Mouse (Mus musculus) megakaryocyte-erythroid progenitor cell, adult 5-6 weeks (primary cell): ENCODE results near the gene Elf5. TPM values are rescaled to one million over a fixed set of nuclear protein-coding genes. Genes with fewer than 3 reads are reported as not detected.

Experiments used
- ATAC-seq: replicated peaks from 2 replicates; pipeline ENCODE4 v1.8.0; 2016; ENCODE audit warnings: mild to moderate bottlenecking, inconsistent platforms; ENCODE audit not compliant: severe bottlenecking, poor library complexity, low FRiP score, low TSS enrichment
- total RNA-seq, 2 experiments: library from RNA; stranded (forward) in 1 of 2; stranded (reverse) in 1 of 2; fragments of 200-1000, 215-1000 nt in 1 of 2; fragments of >200 nt in 1 of 2; fragmentation: Nextera tagmentation in 1 of 2; gene quantifications; 2 replicates each; pipeline ENCODE4 v1.2.3; 2014 to 2017

Gene Elf5
- total RNA-seq, 2 experiments from 2014 or later, result not detected

DNA sequence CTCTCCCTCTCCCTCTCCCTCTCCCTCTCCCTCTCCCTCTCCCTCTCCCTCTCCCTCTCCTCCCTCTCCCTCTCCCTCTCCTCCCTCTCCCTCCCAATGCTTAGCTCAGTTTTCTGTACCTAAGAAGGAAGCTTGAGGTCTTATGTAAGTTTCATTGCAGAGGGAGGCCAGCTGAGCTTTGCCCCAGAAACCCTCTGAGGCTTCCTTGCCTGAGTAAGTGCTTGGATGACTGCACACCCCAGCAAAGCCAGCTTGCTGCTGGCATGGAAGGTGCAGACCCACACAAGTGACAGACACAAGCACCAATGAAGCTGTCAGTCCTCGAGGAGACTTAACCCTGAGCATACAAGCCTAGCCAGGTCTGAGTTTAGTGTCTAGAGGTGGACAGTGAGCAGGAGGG lies 19.2 kb downstream of the Elf5 start:
- no peak for ATAC-seq

DNA sequence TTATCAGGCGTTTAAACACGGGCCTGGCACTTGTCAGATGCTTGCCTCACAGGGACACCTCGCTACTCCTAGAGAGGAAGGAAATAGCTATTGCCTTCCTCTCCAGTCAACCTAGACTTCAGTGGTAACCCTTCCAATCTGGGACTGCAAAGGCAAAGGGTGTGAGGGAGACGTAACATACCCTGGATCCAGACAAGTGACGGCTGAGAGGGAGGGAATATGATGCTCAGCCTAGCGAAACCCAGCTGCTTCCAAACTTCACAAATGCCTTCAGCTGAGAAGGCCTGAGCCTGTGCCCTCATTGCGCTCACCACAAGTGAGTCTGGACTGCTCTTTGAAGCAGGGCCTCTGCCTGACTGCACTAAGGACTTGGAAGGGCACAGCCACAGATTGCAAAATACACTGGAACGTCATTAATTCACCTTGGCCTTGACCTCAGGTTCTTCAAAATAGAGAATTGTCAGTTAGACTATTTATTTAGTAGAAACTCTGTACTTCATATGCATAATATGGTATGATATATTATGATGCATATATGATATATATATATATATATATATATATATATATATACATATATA lies 21.3 kb downstream of the Elf5 start:
- no peak for ATAC-seq

DNA sequence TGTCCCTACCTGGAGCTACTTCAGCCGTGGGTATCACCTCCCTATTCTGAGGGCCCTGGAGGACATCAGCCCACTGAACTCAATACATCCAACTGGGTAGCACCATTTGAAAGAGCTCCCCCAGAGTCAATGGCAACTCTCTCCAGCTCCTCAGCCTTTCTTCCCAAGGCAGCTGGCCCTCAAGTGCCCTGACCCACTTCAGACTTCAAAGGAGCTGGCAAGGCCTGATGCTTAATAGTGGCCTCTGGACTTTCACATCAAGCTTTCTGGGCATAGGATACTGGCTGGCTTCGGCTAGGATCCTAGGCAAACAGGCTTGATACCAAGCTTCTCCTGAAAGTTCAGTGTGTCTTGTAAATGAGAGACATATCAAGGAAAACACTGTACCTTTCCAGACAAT lies 23.6 kb downstream of the Elf5 start:
- ATAC-seq, result no peak

DNA sequence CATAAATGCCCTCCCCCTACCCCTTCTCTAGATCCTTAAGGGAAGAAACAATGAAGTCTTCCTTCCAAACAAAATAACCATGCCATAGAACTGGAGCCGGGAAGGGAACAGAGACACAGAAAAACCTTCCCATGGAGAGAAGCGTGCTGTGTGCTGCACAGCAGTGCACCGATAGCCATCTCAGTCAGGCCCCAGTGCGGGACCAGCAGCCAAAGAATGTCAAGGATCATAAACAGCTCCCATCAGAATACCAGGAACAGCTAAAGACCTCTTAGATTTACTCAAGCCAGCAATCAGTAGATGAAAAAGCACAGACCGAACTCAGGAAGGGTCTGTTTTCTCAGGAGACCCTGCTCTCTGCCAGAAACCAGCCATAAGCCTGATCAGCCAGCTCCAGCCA lies 25.0 kb downstream of the Elf5 start:
- no peak for ATAC-seq

DNA sequence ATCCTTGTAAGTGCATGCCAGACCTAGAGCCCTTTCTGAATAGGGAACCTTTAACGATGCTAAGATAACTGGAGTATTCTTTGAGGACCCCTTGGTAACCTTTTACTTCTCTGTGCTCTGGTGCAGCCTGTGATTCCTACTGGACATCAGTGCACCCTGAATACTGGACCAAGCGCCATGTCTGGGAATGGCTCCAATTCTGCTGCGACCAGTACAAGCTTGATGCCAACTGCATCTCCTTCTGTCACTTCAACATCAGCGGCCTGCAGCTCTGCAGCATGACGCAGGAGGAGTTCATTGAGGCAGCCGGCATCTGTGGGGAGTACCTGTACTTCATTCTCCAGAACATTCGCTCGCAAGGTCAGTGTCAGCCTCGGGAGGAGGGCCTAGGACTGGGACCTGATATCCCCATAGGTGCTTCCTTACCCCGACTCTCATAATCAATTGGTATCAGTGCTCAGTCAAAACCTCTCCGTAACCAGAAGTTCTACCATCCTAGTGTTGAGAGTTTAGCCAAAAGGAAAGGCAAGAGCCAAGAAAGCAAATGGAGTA lies 27.7 kb downstream of the Elf5 start:
- ATAC-seq, result no peak

DNA sequence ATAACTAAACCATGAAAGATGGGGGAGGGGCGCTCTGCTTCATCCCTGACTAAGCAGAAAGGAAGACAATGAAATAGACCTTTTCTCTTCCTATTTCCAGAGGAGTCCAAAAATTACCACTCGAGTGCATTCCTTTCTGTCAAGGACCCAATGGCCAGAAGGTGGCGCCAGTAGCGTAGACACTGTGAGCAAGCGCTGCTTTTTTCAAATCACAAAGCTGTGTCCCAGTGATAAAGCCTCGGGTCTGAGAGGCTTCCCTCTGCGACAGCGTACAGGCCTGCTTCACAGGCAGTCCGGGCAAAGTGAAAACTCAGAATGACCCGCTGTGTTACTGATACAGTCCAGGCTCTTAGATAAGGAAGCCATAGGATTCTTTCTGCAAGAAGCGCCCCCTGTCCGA lies 28.2 kb downstream of the Elf5 start:
- ATAC-seq, result peak; percentile 88

DNA sequence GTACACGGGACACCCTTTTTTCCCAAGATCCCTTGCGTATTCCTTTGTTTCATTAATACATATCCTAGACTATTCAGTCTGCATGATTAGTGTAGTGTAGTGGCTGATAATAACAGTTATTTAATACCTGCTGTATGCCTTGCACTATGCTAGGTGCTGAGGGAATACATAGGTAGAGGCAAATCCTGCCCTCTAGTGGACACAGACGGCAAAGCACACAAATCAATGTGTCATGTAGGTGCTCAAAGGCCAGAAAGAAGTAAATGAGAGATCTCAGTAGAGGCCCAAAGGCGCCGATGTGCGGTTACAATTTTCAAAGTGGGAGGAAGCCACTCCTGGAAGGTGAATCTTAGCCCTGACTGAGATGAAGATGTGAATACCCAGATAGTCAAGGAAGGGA lies 34.3 kb downstream of the Elf5 start:
- ATAC-seq, result peak; percentile 82

DNA sequence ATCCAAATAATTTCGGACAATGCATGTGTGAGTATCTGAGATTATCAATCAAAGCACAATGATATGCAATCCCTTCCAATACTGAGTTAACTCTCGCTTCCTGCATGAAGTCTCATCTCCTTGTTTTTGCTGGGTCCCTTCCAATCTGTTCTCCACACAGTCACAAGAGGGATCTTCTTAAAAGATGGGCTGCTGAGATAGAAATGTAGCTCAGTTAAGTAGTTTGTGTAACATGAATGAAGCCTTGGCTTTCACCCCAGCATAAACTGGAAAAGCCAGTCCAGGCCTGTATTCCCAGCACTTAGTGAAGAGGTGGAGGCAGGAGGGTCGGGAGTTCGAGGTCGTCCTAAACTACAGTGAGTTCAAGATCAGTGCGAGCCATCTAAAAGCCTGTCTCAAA lies 34.8 kb downstream of the Elf5 start:
- ATAC-seq, result no peak

DNA sequence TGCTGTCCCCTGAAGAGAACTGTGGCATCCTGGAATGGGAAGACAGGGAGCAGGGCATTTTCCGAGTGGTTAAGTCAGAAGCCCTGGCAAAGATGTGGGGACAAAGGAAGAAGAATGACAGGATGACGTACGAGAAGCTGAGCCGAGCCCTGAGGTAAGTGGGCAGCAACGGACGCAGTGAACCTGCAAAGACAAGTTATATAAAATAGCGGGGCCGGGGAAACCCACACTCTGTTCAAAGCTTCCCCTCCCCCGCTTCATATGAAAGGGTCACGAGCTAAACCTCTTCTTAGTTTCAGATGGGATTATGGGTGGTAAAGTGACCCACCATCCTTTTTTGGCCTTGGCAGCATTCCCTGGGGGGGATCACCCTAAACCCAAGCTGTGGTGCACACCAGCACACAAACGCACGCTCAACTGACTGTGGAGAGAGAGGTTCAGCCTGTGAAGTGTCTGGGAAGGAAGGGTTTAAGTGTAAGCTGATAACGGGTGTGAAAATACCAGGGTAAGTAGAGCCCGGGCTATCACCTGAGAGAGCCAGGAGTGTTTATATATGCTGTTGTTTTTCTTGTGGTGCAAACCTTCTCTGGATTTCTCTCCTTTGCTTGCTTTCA lies 37.6 kb downstream of the Elf5 start:
- ATAC-seq, result no peak

DNA sequence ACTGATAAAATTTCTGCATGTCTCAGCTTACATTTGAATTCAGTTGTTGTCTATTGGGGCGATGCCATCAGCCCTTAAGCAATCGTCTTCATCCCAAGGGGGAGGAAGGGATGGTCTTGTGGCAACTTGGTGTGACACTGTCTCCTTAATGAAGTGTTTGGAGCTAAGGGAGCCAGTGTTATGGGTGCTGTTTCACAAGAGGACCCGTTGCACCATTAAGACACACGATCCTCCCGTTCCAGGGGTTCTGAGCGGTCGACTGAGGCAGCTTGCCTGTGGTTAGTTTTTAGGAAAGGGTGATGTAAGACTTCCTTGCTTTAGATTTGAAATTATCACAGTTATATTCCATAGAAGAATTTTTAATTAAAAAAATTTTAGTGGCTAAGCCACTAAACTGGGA lies 38.3 kb downstream of the Elf5 start:
- ATAC-seq, result no peak

DNA sequence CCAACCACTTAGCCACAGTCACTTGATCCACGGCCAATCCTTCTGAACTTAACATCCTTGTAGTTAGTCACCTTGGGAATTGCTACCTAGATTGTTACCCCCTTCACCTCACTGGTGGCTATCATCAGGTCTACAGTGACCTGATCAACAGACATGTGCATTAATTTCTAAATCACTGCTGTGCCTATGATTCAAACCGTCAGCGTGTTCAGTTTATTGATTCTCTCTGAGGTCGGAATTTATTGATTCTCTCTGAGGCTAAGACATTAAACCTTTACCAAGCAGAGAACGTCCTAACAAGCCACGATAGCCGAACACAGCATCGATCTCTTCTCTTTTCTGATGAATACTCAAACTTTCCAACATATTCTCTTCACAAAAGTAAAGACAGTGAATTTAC lies 38.8 kb downstream of the Elf5 start:
- ATAC-seq, result no peak

DNA sequence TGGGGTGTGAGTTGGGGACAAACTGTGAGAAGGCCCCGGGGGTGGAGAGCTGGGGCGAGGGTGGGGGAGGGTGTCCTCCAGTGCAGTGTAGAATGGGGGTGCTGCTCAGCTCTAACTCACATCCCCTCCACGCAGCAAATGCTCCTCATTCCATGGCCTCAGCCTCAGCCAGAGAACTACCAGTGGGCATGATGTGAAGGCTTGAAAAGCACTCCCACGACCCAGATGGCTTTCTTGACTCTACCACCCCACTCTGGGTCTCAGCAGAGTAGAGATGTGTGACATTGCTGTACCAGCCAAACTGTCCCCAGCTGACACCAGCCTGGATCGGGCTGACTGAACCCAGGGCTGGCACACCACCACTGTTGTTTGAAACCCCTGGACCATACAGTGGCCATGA lies 41.1 kb downstream of the Elf5 start:
- no peak for ATAC-seq

DNA sequence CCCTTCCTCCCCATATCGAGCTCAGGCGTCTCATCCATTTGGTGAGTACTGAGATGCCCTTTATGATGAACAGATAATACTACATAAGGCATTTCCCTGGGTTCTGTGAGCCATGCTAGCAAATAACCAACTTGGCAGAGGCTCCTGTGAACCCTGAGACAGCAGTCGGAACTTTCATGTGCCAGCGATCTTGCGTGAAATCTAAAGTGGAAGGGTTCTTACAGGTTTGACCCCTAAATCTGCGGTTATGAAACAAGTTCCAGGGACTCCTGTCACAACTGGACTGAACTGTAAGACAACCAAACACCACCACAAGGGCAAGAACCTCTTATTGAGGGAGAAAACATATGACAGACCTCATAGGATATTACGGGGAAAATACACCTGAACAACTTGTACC lies 44.3 kb downstream of the Elf5 start:
- ATAC-seq, result no peak

DNA sequence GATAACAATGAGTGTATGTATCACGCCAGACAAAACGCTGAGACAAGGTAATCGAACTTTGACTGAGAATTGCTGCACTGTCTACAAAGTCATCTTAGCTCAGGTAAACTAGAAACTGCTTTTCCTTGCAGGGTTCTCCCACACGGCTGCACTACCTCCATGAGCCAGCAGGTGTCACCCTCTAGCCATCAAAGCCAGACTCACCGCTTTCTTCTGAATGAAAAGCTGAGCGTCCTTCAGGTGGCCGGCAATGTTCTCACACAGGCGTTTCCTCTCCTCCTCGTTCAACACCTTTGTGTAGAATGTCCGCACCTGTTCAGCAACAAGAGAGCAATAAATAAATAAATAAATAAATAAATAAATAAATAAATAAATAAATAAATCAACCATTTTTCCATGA lies 45.2 kb downstream of the Elf5 start:
- peak; percentile 53 for ATAC-seq

DNA sequence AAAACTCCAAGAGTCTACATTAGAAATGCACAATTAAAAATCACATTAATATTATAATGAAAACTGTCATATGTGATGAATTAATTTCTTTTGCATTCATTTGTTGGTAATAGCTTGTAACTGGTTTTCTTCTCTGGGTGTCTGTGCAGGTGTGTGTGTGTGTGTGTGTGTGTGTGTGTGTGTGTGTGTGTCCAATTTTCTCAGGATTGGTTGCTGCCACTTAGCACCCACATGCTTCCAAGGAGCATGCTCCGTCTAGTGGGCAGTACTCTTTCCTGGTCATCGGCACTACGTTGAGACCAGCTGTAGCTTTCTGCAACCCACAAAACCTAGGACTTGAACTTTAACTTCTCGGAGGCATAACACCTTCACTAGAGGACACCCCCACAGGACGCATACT lies 45.6 kb downstream of the Elf5 start:
- ATAC-seq, result no peak

DNA sequence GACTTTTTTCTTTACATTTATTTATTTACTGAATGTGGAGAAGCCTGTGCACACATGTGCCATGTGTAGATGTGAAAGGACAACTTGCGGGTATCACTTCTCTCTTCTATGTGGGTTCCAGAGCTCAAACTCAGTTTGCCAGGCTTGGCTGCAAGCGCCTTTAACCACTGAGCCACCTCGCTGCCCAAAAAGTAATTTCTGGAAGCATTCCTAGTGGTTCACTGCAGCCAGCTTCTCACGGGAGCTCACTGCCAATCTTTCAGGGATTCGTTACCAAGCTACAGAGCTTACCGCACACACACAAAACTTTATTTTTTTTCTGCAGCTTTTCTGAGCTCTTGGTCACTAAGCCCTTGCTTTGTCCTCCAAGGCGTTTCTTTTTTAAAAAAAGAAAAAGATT lies 46.1 kb downstream of the Elf5 start:
- no peak for ATAC-seq

DNA sequence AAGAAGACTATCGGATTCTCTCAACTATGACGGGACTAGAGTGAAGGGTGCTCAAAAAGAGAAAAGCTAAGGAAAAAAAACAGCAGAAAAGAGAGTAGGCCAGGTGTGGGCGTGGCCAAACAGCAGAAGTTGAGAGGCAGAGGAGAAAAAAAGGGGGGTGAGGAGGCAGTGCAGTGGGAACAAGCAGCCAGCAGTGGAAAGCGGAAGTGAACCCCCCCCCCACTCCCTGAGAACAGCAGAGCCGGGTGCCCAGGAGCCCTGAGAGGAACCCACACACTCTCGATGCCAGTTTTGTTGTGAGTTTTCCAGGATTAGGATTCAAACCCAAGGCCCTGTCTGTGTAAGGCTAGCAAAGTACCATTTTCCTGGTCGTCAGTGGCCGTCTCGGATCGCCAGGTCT lies 47.6 kb downstream of the Elf5 start:
- no peak for ATAC-seq

DNA sequence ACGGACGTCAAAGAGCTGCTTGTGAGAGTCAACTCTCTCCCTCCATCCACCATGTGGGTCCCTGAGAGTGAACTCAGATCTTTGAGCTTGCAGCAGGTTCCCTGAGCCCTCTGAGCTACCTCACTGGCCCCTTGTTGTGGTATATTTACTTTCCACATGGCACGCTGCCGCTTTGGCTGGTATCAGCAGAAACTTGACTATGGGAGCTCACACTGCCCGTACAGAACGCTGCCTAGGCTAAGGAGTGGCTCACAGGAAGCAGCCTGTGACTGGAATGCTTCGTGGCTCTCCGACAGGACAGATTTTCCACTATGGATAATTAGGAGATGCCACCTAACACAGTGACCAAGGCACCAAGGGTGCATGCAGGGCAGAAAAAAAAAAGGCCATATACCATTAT lies 49.7 kb downstream of the Elf5 start:
- ATAC-seq, result no peak

DNA sequence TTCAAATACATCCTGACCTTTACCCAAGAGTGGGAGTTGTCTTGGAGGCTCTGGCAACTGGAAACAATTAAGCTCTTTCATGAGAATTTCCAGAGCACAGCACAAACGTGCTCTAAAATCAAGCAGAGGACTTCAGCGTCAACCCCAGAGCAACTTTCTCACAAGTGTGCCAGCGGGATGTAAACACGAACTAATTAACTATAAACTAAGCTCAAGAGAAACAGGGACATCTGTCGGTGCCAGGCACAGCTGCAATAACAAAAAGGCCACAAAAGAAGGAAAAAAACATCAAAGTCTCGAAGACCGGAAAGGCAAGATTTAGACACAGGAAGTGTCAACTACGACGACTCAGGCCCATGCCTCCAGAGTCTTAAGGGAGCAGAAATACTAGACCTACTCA lies 50.3 kb downstream of the Elf5 start:
- ATAC-seq, result no peak

DNA sequence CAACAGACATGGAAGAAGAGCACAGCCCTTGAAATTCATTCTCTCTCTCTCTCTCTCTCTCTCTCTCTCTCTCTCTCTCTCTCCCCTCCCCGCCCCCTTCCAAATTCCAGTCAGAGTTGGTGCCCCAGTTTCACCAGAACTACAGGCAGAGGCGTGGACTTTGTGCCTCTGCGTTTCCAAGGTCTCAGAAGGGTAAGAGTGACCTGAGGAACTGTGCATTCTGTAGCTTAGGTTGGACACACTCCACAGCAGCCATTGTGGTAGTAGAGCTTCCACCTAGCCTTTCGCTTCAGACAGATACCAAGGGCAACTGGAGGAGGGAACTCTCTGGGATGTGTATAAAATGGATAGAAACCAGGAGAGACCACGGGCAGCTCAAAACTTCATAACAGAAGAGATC lies 51.3 kb downstream of the Elf5 start:
- no peak for ATAC-seq

DNA sequence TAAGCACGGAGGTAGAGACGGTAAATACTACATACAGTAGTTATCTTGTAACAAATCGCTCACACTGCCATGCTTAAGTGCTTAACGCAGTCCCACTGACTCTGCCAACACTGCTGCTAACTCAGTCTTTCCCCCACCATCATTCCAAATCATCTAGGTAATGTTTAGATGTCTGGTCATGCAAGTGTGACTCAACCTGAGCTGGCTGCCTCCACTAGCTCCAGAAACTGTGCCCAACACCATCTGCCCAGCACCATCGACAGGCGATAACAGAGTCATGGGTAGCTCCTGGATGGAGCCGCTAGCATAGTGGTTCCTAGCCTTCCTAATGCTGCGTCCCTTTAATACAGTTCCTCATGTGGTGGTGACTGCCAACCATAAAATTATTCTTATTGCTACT lies 53.0 kb downstream of the Elf5 start:
- ATAC-seq, result no peak

DNA sequence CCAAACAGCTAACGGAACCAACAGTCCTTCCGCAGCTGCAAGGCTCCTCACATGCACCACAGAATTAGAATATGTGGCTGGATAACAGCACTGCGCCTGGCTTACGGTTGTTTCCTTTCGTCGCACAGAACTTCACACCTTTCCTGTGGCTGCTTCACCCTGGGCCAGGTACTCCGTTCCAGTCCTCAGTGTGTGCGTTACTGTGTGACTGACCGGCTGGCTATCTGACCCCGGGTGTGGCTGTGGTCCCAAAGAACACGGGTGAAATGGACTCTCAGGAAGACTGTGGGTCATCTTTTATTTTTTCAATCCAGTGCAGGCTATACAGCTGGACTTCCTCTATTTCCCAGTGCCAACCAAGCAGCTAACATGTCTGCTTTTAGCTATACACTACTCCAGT lies 53.9 kb downstream of the Elf5 start:
- ATAC-seq, result no peak
